Mouse (Mus musculus): Measurements from ENCODE around the gene Tmem100.

DNA sequence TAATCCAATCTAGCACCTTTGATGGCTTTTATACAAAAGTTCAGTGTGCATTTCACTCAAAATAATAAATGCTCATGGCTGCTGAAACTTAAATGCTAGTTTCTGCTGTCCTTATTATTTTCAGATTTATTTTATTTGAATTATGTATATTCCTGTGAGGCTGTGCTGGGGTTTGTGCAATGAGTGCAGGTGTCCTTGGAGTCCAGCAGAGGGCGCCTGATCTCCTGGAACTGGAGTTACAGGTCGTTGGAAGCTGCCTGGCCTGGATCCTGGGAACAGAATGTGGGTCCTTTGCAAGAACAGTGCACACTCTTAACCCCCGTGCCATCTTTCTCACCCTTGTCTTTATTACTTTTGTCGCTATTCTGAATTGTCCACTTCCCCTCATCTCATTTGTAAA lies 6.3 kb downstream of the Tmem100 start:
- TF ChIP-seq GATA1 (IDR thresholded peaks at IDR 0.05; ENCODE audit: borderline replicate concordance, low read length) (no peak), FLI1 (IDR thresholded peaks at IDR 0.05; ENCODE audit: low read length) (no peak)
